Mouse (Mus musculus): ENCODE measurements around the gene Ccdc85b. TPM values are rescaled to one million over a fixed set of nuclear protein-coding genes. Genes with fewer than 3 reads are reported as not detected.

Gene Ccdc85b
- polyA plus RNA-seq, 1 experiment from 2014 or later: 8.3 TPM

DNA sequence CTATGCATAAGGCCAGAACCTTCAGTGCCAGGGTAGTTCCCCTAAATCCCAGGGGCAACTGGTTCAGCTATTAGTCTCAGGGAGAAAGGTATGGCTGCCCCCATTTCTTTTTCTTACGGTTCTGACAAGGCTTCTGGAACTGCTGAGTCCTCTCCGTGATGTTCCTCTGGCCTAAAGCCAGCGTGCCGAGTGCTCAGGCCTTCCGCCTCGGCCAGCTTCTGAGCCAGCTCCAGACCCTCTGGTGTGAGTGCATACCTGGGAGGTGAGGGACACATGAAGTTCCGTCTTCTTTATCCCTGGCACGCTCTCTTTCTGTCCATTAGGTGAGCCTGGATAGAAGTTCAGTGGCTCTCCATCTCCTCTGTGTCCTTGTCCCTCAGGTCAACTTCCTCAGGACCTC, 27.7 kb upstream of the Ccdc85b start:
- no peak for DNase-seq (ENCODE audit: low spot score)
- Histone ChIP-seq H3K27me3 (ENCODE audit: control insufficient read depth, insufficient read depth, low read length) (no peaks in the 10 kb centered on the region), H3K27ac (ENCODE audit: low read depth, low read length) (no peak overlapping the region), H3K4me2 (ENCODE audit: low read depth) (no peak overlapping the region), H3K4me3 (ENCODE audit: low read depth, low read length) (no peak overlapping the region), H3K9me3 (ENCODE audit: control insufficient read depth, low read length) (no peaks in the 10 kb centered on the region), H3K36me3 (ENCODE audit: control insufficient read depth, insufficient read depth, low read length) (peaks cover 10% of the 10 kb centered on the region), H3K9ac (ENCODE audit: low read length) (no peak overlapping the region), H3K4me1 (ENCODE audit: control insufficient read depth, insufficient read depth, low read length) (peaks cover 13% of the 10 kb centered on the region)
- 93% methylated on average over 8 of the region's 8 CpGs for WGBS
- no peak for ATAC-seq (ENCODE audit: insufficient read depth, low FRiP score, low TSS enrichment)

DNA sequence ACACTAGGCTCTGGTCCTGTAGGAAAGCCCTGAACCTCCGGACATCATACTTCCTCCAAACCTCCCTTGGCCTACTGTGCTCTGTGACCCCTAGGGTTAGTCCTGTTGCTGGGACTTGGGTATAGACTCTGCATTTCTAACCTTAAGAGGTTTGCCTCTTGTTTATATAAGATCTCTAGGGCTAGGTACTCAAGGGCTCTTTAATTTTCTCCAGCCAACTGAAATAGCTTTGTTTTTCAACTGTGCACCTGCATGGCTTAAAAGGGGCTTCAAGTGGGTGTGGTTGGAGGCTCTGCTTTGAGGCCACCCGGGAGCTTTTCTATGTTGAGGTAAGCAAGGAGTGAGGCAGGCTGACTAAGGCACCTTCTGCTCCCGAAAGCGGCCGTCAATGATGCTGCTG, 26.8 kb upstream of the Ccdc85b start:
- H3K9me3 ChIP-seq (ENCODE audit: control insufficient read depth, low read length): no peaks in the 10 kb centered on the region
- peaks cover 10% of the 10 kb centered on the region for H3K36me3 ChIP-seq (ENCODE audit: control insufficient read depth, insufficient read depth, low read length)
- no peak for ATAC-seq (ENCODE audit: insufficient read depth, low FRiP score, low TSS enrichment)
- H3K4me2 ChIP-seq (ENCODE audit: low read depth): no peak overlapping the region
- no peak overlapping the region for H3K9ac ChIP-seq (ENCODE audit: low read length)
- no peak for DNase-seq (ENCODE audit: low spot score)
- H3K4me3 ChIP-seq (ENCODE audit: low read depth, low read length): no peak overlapping the region
- no peaks in the 10 kb centered on the region for H3K27me3 ChIP-seq (ENCODE audit: control insufficient read depth, insufficient read depth, low read length)
- 91% methylated on average over 5 of the region's 5 CpGs for WGBS
- H3K4me1 ChIP-seq (ENCODE audit: control insufficient read depth, insufficient read depth, low read length): peaks cover 13% of the 10 kb centered on the region
- H3K27ac ChIP-seq (ENCODE audit: low read depth, low read length): no peak overlapping the region

DNA sequence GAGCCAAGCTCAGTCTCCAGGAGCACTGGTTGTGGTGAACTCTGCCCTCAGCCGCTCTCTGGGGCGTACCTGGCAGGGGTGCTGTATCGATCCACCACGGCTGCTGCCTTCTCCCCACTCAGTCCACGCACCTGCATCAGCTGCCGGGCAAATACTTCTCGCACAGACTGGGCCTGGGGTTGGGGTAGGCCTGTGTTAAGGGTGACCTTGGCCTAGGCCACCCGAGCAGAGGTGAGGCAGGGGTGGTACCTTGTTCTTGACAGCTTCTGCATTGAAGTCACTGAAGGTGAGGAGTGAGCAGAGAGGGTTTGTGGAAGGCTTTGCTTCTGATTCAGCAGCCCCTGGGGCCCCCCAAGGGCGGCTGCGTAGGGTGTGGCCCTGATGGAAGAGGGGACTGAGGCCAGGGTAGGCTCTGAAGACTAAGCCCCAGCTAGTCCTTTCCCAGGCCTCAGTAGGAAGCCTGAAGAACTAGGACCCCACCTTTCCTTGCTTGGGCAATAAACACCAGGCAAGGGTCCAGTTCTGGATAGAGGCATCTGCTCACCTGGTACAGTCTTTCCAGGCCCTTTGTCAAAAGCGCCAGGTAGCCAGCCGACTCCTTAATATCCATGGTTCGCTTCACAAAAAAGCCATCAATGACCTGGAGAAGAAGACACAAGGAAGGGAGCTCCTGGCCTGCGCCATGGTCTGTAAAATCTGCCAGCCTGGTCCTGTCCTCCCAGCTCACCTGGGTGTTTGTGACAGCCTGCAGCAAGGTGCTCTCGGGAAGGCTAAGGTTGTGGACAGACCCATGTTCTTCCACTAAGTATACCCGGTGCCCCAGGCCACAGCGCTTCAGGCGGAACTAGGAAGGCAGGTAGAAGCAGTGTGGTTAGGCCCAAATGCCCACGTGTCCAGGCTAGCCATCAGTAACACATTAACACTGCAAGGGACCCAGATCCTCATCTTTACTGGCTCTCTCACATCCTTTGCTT, 26.0 kb upstream of the Ccdc85b start:
- Histone ChIP-seq H3K9ac (ENCODE audit: low read length) (no peak overlapping the region), H3K27me3 (ENCODE audit: control insufficient read depth, insufficient read depth, low read length) (no peaks in the 10 kb centered on the region), H3K4me3 (ENCODE audit: low read depth, low read length) (no peak overlapping the region), H3K27ac (ENCODE audit: low read depth, low read length) (no peak overlapping the region), H3K4me2 (ENCODE audit: low read depth) (no peak overlapping the region), H3K4me1 (ENCODE audit: control insufficient read depth, insufficient read depth, low read length) (peaks cover 10% of the 10 kb centered on the region), H3K36me3 (ENCODE audit: control insufficient read depth, insufficient read depth, low read length) (peaks cover 10% of the 10 kb centered on the region), H3K9me3 (ENCODE audit: control insufficient read depth, low read length) (no peaks in the 10 kb centered on the region)
- ATAC-seq (ENCODE audit: insufficient read depth, low FRiP score, low TSS enrichment): no peak
- 91% methylated on average over 19 of the region's 19 CpGs for WGBS
- no peak for DNase-seq (ENCODE audit: low spot score)

DNA sequence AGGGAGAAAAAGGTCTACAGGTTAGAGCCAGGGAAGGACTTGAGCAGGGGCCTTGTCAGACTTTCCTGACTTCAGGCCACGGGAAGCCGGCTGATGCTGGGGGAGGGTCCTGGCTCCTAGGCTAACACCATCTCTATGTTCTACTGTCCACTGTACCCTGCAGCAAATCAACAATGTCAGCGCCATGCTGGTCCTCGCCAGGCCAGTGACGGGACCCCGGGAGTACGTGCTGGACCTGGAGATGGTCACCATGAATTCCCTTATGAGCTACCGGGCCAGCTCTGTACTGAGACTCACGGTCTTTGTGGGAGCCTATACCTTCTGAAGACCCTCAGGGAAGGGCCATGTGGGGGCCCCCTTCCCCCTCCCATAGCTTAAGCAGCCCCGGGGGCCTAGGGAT, 23.7 kb upstream of the Ccdc85b start:
- no peaks in the 10 kb centered on the region for H3K27me3 ChIP-seq (ENCODE audit: control insufficient read depth, insufficient read depth, low read length)
- ATAC-seq (ENCODE audit: insufficient read depth, low FRiP score, low TSS enrichment): no peak
- H3K9ac ChIP-seq (ENCODE audit: low read length): no peak overlapping the region
- H3K9me3 ChIP-seq (ENCODE audit: control insufficient read depth, low read length): no peaks in the 10 kb centered on the region
- no peak overlapping the region for H3K4me3 ChIP-seq (ENCODE audit: low read depth, low read length)
- H3K4me2 ChIP-seq (ENCODE audit: low read depth): no peak overlapping the region
- no peaks in the 10 kb centered on the region for H3K4me1 ChIP-seq (ENCODE audit: control insufficient read depth, insufficient read depth, low read length)
- peaks cover 10% of the 10 kb centered on the region for H3K36me3 ChIP-seq (ENCODE audit: control insufficient read depth, insufficient read depth, low read length)
- H3K27ac ChIP-seq (ENCODE audit: low read depth, low read length): no peak overlapping the region
- no peak for DNase-seq (ENCODE audit: low spot score)
- WGBS: 92% methylated on average over 10 of the region's 10 CpGs

DNA sequence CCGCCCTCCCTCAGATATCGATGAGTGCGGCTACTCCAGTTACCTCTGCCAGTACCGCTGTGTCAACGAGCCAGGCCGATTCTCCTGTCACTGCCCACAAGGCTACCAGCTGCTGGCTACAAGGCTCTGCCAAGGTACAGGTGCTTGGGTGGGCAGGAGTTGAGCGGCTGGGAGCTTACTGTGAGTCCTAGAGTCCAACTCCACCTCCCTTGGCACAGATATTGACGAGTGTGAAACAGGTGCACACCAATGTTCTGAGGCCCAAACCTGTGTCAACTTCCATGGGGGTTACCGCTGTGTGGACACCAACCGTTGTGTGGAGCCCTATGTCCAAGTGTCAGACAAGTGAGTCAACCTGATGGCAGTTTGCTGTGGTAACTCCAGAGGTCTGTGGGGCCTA, 22.3 kb upstream of the Ccdc85b start:
- DNase-seq (ENCODE audit: low spot score): no peak

DNA sequence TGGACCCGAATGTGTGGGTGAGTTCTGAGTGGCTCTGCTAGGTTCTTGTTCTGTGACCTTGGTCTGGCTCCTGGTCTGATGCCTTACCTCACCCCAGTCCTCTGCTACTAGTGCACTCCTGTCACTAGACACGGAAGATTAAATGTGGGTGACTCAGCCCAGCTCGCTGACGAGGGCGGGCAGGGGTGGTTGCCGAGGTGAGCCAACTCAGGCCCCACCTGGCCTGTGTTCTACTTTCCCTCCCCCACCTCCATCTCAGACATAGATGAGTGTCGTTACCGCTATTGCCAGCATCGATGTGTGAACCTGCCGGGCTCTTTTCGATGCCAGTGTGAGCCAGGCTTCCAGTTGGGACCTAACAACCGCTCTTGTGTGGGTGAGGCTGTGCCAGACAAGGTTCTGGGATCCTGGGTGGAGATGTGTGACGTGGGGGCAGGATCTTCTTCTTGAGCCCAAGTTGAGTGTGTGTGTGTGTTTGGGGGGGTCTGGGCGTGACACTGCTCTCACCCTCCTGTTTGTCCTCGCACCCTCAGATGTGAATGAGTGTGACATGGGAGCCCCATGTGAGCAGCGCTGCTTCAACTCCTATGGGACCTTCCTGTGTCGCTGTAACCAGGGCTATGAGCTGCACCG, 20.1 kb upstream of the Ccdc85b start:
- ATAC-seq (ENCODE audit: insufficient read depth, low FRiP score, low TSS enrichment) (no peak), DNase-seq (ENCODE audit: low spot score) (no peak)
- no peaks in the 10 kb centered on the region for H3K27me3 ChIP-seq (ENCODE audit: control insufficient read depth, insufficient read depth, low read length)
- H3K4me1 ChIP-seq (ENCODE audit: control insufficient read depth, insufficient read depth, low read length): peaks cover 9% of the 10 kb centered on the region
- H3K9me3 ChIP-seq (ENCODE audit: control insufficient read depth, low read length): no peaks in the 10 kb centered on the region
- no peak overlapping the region for H3K27ac ChIP-seq (ENCODE audit: low read depth, low read length)
- no peak overlapping the region for H3K4me3 ChIP-seq (ENCODE audit: low read depth, low read length)
- 90% methylated on average over 18 of the region's 18 CpGs for WGBS
- no peak overlapping the region for H3K9ac ChIP-seq (ENCODE audit: low read length)
- no peak overlapping the region for H3K4me2 ChIP-seq (ENCODE audit: low read depth)
- peaks cover 6% of the 10 kb centered on the region for H3K36me3 ChIP-seq (ENCODE audit: control insufficient read depth, insufficient read depth, low read length)

More for the DNA sequence above, 22.3 kb upstream of the Ccdc85b start:
- 93% methylated on average over 10 of the region's 10 CpGs for WGBS
- Histone ChIP-seq H3K4me2 (ENCODE audit: low read depth) (no peak overlapping the region), H3K27me3 (ENCODE audit: control insufficient read depth, insufficient read depth, low read length) (no peaks in the 10 kb centered on the region), H3K27ac (ENCODE audit: low read depth, low read length) (no peak overlapping the region), H3K4me3 (ENCODE audit: low read depth, low read length) (no peak overlapping the region), H3K9me3 (ENCODE audit: control insufficient read depth, low read length) (no peaks in the 10 kb centered on the region), H3K36me3 (ENCODE audit: control insufficient read depth, insufficient read depth, low read length) (peaks cover 10% of the 10 kb centered on the region), H3K4me1 (ENCODE audit: control insufficient read depth, insufficient read depth, low read length) (peaks cover 6% of the 10 kb centered on the region), H3K9ac (ENCODE audit: low read length) (no peak overlapping the region)
- no peak for ATAC-seq (ENCODE audit: insufficient read depth, low FRiP score, low TSS enrichment)

DNA sequence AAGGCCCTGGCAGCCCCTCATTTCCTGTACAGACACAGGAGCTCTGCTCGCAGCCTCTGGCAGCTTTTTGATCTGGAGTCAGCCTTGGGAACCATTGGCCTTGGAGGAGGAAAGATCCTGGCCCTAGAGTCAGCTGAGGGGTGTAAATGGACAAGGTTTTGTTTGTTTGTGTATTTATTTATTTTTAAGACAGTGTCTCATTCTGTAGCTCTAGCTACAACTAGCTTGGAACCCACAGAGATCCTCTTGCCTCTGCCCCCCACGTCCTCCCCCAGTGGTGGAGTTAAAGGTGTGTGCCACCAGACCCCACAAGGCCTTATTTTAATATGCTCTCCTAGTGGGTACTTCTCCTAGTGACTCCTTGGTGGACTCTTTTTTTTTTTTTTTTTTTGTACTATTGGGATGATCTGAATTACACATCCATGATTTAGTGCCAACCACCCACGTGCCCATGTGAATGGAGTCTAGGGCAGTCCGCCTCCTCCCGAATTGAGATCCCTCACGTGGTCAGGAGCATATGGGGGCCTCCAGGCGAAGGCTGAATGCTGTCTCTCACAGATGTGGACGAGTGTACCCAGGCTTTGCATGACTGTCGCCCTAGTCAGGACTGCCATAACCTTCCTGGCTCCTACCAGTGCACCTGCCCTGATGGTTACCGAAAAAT, 19.4 kb upstream of the Ccdc85b start:
- H3K27ac ChIP-seq (ENCODE audit: low read depth, low read length): no peak overlapping the region
- H3K4me3 ChIP-seq (ENCODE audit: low read depth, low read length): no peak overlapping the region
- no peak overlapping the region for H3K9ac ChIP-seq (ENCODE audit: low read length)
- DNase-seq (ENCODE audit: low spot score): no peak
- H3K4me1 ChIP-seq (ENCODE audit: control insufficient read depth, insufficient read depth, low read length): peaks cover 9% of the 10 kb centered on the region
- WGBS: 85% methylated on average over 10 of the region's 10 CpGs
- no peaks in the 10 kb centered on the region for H3K9me3 ChIP-seq (ENCODE audit: control insufficient read depth, low read length)
- peaks cover 2% of the 10 kb centered on the region for H3K36me3 ChIP-seq (ENCODE audit: control insufficient read depth, insufficient read depth, low read length)
- no peak overlapping the region for H3K4me2 ChIP-seq (ENCODE audit: low read depth)
- no peak for ATAC-seq (ENCODE audit: insufficient read depth, low FRiP score, low TSS enrichment)
- no peaks in the 10 kb centered on the region for H3K27me3 ChIP-seq (ENCODE audit: control insufficient read depth, insufficient read depth, low read length)

DNA sequence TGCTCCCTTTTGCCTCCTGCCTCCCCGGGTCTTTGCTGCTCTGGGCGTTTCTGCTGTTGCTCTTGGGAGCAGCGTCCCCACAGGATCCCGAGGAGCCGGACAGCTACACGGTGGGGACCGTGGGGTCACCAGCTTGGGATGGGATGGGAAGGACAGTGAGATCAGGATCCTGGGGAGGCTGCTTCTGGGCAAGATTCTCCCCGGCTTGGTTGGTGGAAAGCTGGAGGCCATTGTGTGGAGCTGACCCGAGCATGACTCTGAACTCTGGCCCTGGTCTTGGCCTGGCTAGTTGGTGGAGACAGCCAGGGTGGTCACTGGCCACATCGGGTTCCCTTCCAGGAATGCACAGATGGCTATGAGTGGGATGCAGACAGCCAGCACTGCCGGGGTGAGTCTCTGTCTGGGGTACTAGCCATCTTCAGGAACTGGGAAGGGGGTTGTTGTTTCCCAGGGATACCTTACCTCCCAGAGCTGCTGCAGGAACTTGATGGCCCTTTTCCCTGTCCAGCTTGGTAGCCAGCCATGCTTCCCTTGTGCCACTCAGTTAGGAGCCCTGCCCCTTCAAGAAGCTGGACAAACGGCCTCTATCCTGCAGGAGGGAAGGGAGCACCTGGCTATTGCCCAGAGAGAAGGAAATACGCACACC, 17.5 kb upstream of the Ccdc85b start:
- H3K4me3 ChIP-seq (ENCODE audit: low read depth, low read length): peak overlapping the region; percentile 62
- no peaks in the 10 kb centered on the region; the same call in 1 of the 2 replicates for H3K36me3 ChIP-seq (ENCODE audit: control insufficient read depth, insufficient read depth, low read length)
- DNase-seq (ENCODE audit: low spot score) (no peak), ATAC-seq (ENCODE audit: insufficient read depth, low FRiP score, low TSS enrichment) (peak; percentile 26; the same call in 1 of the 2 replicates)
- peak overlapping the region; percentile 56 for H3K27ac ChIP-seq (ENCODE audit: low read depth, low read length)
- peak overlapping the region; percentile 82 for H3K9ac ChIP-seq (ENCODE audit: low read length)
- no peaks in the 10 kb centered on the region for H3K9me3 ChIP-seq (ENCODE audit: control insufficient read depth, low read length)
- 23% methylated on average over 13 of the region's 13 CpGs for WGBS
- H3K4me2 ChIP-seq (ENCODE audit: low read depth): peak overlapping the region; percentile 97
- peaks cover 9% of the 10 kb centered on the region for H3K4me1 ChIP-seq (ENCODE audit: control insufficient read depth, insufficient read depth, low read length)
- no peaks in the 10 kb centered on the region for H3K27me3 ChIP-seq (ENCODE audit: control insufficient read depth, insufficient read depth, low read length)
